Mouse (Mus musculus) cerebellum, adult 2 months (tissue): ENCODE measurements around the gene Uaca.

Source experiments
- CTCF ChIP-seq: fragments of 200-500 bp; IDR thresholded peaks from 2 replicates; pipeline ENCODE4 v1.5.1; 2011; ENCODE audit warnings: low read depth, mild to moderate bottlenecking, control low read depth, low read length, moderate library complexity, borderline replicate concordance; ENCODE audit not compliant: insufficient read depth
- POLR2A ChIP-seq: fragments of 200-500 bp; IDR thresholded peaks from 2 replicates; pipeline ENCODE4 v1.6.1; 2011; ENCODE audit warnings: low read length, control low read depth, borderline replicate concordance; ENCODE audit not compliant: insufficient read depth

- no peak for TF ChIP-seq CTCF
- TF ChIP-seq POLR2A = no peak
Measured at GRCm38 (mm10) chr9:60821501-60821900, 27.2 kb downstream of the Uaca start.
